In genomic region chr16:17275721-17276120, GRCm38 (mm10) we compare ENCODE assay signal across 7 mouse cellular contexts. TPM values are rescaled to one million over a fixed set of nuclear protein-coding genes. Genes with fewer than 3 reads are reported as not detected.
DNase-seq lines count a peak whose midpoint lies in the region; ATAC-seq and TF ChIP-seq lines count a peak whose summit lies in the region.

Tmem191c (plus strand) TSS chr16:17276077.

- no peak for TF ChIP-seq CTCF in lung, adult 2 months (IDR thresholded peaks at IDR 0.05; ENCODE audit: insufficient read depth, low read length)

- H3K4me1 ChIP-seq in lung, adult 2 months (ENCODE audit: control insufficient read depth, insufficient read depth, low read length): peaks cover 12% of the 10 kb centered on the region; the same call in 1 of the 2 replicates
- H3K4me1 ChIP-seq in embryonic facial prominence, embryonic 13.5 days: peaks cover 19% of the 10 kb centered on the region
- H3K4me1 ChIP-seq in intestine, embryonic 14.5 days (replicated peaks; ENCODE audit: control insufficient read depth, insufficient read depth, low read length): peaks cover 17% of the 10 kb centered on the region
- peaks cover 22% of the 10 kb centered on the region for H3K4me1 ChIP-seq in midbrain, embryonic 13.5 days (replicated peaks)

- peak within 1 kb of the TSS; percentile 74 for H3K27ac ChIP-seq in embryonic facial prominence, embryonic 13.5 days
- H3K27ac ChIP-seq in intestine, embryonic 14.5 days (ENCODE audit: low read depth): no peak within 1 kb of the TSS
- H3K27ac ChIP-seq in midbrain, embryonic 13.5 days: peak within 1 kb of the TSS; percentile 85

- peaks cover 12% of the 10 kb centered on the region for H3K36me3 ChIP-seq in embryonic facial prominence, embryonic 13.5 days
- H3K36me3 ChIP-seq in intestine, embryonic 14.5 days (ENCODE audit: control insufficient read depth, insufficient read depth, low read length): peaks cover 14% of the 10 kb centered on the region
- peaks cover 24% of the 10 kb centered on the region for H3K36me3 ChIP-seq in midbrain, embryonic 13.5 days

- H3K4me2 ChIP-seq in embryonic facial prominence, embryonic 13.5 days: peak within 1 kb of the TSS; percentile 95
- peak within 1 kb of the TSS; percentile 69 for H3K4me2 ChIP-seq in intestine, embryonic 14.5 days (ENCODE audit: low read length)
- peak within 1 kb of the TSS; percentile 85 for H3K4me2 ChIP-seq in midbrain, embryonic 13.5 days (replicated peaks)

- no peak for TF ChIP-seq POLR2A in lung, adult 2 months (IDR thresholded peaks at IDR 0.05; ENCODE audit: borderline replicate concordance, extremely low read depth, low read depth, low read length)

- no peak for DNase-seq in lung, adult 2 months
- DNase-seq in lung, postnatal 25 days (ENCODE audit: low spot score): no peak
- DNase-seq in intestine, embryonic 14.5 days (ENCODE audit: low spot score): no peak
- no peak for DNase-seq in cerebellum, adult 18-20 months
- DNase-seq in B cell, adult 2 months: no peak

- peaks cover 34% of the 10 kb centered on the region for H3K27me3 ChIP-seq in embryonic facial prominence, embryonic 13.5 days
- peaks cover 28% of the 10 kb centered on the region for H3K27me3 ChIP-seq in intestine, embryonic 14.5 days (replicated peaks; ENCODE audit: control insufficient read depth, insufficient read depth, low read length)
- H3K27me3 ChIP-seq in midbrain, embryonic 13.5 days: peaks cover 37% of the 10 kb centered on the region

- ATAC-seq in embryonic facial prominence, embryonic 13.5 days (ENCODE audit: insufficient number of reproducible peaks, insufficient read depth, low FRiP score, low TSS enrichment, low read depth): no peak
- ATAC-seq in intestine, embryonic 14.5 days (replicated peaks; ENCODE audit: low FRiP score, low TSS enrichment, low read depth): 0 out of 2 replicates have a peak, but pooled peaks have one; percentile 1
- 0 out of 2 replicates have a peak, but pooled peaks have one; percentile 0 for ATAC-seq in midbrain, embryonic 13.5 days

- peak within 1 kb of the TSS; percentile 82 for H3K4me3 ChIP-seq in lung, adult 2 months (replicated peaks; ENCODE audit: extremely low read depth, low read depth, low read length)
- H3K4me3 ChIP-seq in embryonic facial prominence, embryonic 13.5 days: peak within 1 kb of the TSS; percentile 59
- H3K4me3 ChIP-seq in intestine, embryonic 14.5 days (ENCODE audit: low read depth, low read length): peak within 1 kb of the TSS; percentile 54
- peak within 1 kb of the TSS; percentile 55 for H3K4me3 ChIP-seq in midbrain, embryonic 13.5 days (replicated peaks)

- H3K9ac ChIP-seq in embryonic facial prominence, embryonic 13.5 days: peak within 1 kb of the TSS; percentile 71
- H3K9ac ChIP-seq in intestine, embryonic 14.5 days (ENCODE audit: low read length): peak within 1 kb of the TSS; percentile 43
- peak within 1 kb of the TSS; percentile 70 for H3K9ac ChIP-seq in midbrain, embryonic 13.5 days (replicated peaks)

- WGBS in lung, adult 2 months: 57% methylated on average over 7 of the region's 7 CpGs
- WGBS in embryonic facial prominence, embryonic 13.5 days: 61% methylated on average over 7 of the region's 7 CpGs
- WGBS in intestine, embryonic 14.5 days: 58% methylated on average over 7 of the region's 7 CpGs
- WGBS in midbrain, embryonic 13.5 days: 62% methylated on average over 7 of the region's 7 CpGs

- H3K9me3 ChIP-seq in embryonic facial prominence, embryonic 13.5 days: peaks cover 3% of the 10 kb centered on the region; the same call in 1 of the 2 replicates
- peaks cover 4% of the 10 kb centered on the region for H3K9me3 ChIP-seq in intestine, embryonic 14.5 days (ENCODE audit: control insufficient read depth, low read length)
- 0 out of 2 replicates have a peak, but pooled peaks cover 4% of the 10 kb centered on the region for H3K9me3 ChIP-seq in midbrain, embryonic 13.5 days

RNA-seq across cellular contexts. Expression of gene Tmem191c, which starts in this region (rescaled TPM):
- 7.0 and 8.6 TPM in 2 replicates for polyA plus RNA-seq in lung, adult 2 months (2012; rRNA removed)
- 12.7 and 13.6 TPM in 2 replicates for polyA plus RNA-seq in embryonic facial prominence, embryonic 13.5 days (2015; fragmentation: Nextera tagmentation; extraction: Ambion mirVana)
- polyA plus RNA-seq in intestine, embryonic 14.5 days (2014; fragmentation: Nextera tagmentation; extraction: Ambion mirVana): 9.0 and 10.8 TPM in 2 replicates
- 24.1 and 28.1 TPM in 2 replicates for polyA plus RNA-seq in midbrain, embryonic 13.5 days (2015; fragmentation: Nextera tagmentation; extraction: Ambion mirVana)
